Mouse (Mus musculus): ENCODE results near the gene Pcgf2. TPM values are rescaled to one million over a fixed set of nuclear protein-coding genes. Genes with fewer than 3 reads are reported as not detected.
"Not testable (repeated sequence)": the region's sequence is repeated elsewhere in the genome, so short reads cannot be mapped to it uniquely, and the experiment has no call there.

Pcgf2 gene
- polyA plus RNA-seq, 1 experiment: 65.9 TPM

DNA sequence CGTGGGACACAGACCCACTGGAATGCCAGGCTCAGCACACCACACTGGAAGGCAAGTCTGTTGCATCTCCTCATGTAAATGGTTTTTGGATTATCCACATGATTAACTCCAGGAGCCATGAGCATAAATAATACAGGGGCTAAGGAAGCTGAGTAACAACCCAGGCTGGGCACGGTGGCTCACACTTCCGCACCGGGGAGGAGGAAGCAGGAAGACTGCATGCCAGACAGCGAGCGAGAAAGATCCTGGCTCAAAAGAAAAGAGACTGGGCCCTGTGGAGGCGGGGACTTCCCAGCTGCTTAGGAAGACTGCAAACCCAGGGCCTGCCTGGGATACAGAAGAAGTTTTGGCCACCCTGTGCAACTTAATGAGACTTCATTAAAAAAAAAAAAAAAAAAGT, 39.9 kb upstream of the Pcgf2 start:
- no peak for DNase-seq
- 27% methylated on average over 7 of the region's 7 CpGs for WGBS
- no peak for TF ChIP-seq POLR2A (IDR thresholded peaks at IDR 0.05; ENCODE audit: borderline replicate concordance, extremely low read depth, low read depth, low read length)
- no peak for TF ChIP-seq CTCF (IDR thresholded peaks at IDR 0.05; ENCODE audit: insufficient read depth, low read length)
- H3K4me1 ChIP-seq (ENCODE audit: control insufficient read depth, insufficient read depth, low read length): peaks cover 10% of the 10 kb centered on the region
- peak overlapping the region; percentile 20 for H3K4me3 ChIP-seq (replicated peaks; ENCODE audit: extremely low read depth, low read depth, low read length)

DNA sequence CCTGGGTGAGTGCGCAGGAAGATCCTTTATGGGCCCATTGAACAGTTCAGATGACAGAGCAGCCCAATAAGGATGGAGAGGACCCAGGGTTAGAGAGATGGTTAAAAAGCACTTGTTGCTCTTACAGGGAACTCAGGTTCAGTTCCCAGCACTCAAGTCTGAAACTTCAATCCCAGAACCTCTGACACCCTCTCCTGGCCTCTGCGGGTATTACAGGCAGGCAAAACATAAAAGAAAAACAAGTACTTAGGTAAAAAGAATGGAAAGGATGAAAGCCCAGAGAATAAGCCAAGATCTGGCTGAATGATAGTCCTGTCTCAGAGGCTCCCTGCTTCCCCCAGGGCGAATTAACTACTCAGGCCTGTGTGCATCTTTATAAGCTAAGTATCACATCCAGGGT, 38.9 kb upstream of the Pcgf2 start:
- TF ChIP-seq POLR2A (IDR thresholded peaks at IDR 0.05; ENCODE audit: borderline replicate concordance, extremely low read depth, low read depth, low read length): no peak
- peak; percentile 10; the same call in 1 of the 2 replicates for TF ChIP-seq CTCF (IDR thresholded peaks at IDR 0.05; ENCODE audit: insufficient read depth, low read length)
- Histone ChIP-seq H3K4me1 (ENCODE audit: control insufficient read depth, insufficient read depth, low read length) (peaks cover 10% of the 10 kb centered on the region), H3K4me3 (replicated peaks; ENCODE audit: extremely low read depth, low read depth, low read length) (no peak overlapping the region)
- no peak for DNase-seq
- 96% methylated on average over 3 of the region's 3 CpGs for WGBS

DNA sequence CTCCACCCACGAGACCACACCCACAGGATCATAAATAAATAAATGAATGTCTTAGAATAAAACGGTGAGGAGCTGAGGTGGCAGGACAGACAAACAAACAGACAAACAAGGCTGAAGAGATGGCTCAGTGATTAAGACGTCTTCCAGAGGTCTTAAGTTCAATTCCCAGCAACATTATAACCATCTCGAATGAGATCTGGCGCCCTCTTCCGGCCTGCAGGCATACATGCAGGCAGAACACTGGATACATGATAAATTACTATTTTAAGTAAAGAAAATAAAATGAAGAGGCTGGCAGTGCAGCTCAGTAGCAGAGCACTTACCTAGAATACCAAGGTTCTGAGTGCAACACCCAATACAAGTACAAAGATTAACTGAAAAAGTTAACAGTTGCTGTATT, 38.4 kb upstream of the Pcgf2 start:
- Histone ChIP-seq H3K4me3 (replicated peaks; ENCODE audit: extremely low read depth, low read depth, low read length) (no peak overlapping the region), H3K4me1 (ENCODE audit: control insufficient read depth, insufficient read depth, low read length) (peaks cover 9% of the 10 kb centered on the region)
- no peak for DNase-seq
- TF ChIP-seq CTCF (IDR thresholded peaks at IDR 0.05; ENCODE audit: insufficient read depth, low read length) (peak; percentile 49), POLR2A (IDR thresholded peaks at IDR 0.05; ENCODE audit: borderline replicate concordance, extremely low read depth, low read depth, low read length) (no peak)
- WGBS: 51% methylated on average over 6 of the region's 6 CpGs

DNA sequence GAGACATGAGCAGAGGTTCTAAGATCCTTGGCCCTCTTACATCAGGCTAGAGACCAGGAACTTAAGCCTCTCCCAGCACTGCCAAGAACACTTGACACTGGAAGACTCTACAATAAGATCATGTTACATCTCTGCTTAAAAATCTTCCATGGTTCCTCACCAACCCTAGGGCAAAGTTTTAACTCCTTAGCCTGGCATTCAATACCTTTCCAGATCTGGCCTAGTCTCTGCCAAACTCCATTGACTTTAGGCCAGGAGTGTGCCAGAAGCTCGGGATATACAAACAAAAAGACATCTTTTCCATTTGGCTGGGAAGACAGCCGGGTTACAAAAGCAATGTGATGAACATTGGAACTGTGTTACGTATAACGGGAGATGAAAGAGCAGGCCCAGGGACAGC, 37.3 kb upstream of the Pcgf2 start:
- no peak for TF ChIP-seq POLR2A (IDR thresholded peaks at IDR 0.05; ENCODE audit: borderline replicate concordance, extremely low read depth, low read depth, low read length)
- TF ChIP-seq CTCF (IDR thresholded peaks at IDR 0.05; ENCODE audit: insufficient read depth, low read length): no peak
- H3K4me1 ChIP-seq (ENCODE audit: control insufficient read depth, insufficient read depth, low read length): peaks cover 9% of the 10 kb centered on the region
- 55% methylated on average over 4 of the region's 4 CpGs for WGBS
- DNase-seq: no peak
- H3K4me3 ChIP-seq (replicated peaks; ENCODE audit: extremely low read depth, low read depth, low read length): no peak overlapping the region

DNA sequence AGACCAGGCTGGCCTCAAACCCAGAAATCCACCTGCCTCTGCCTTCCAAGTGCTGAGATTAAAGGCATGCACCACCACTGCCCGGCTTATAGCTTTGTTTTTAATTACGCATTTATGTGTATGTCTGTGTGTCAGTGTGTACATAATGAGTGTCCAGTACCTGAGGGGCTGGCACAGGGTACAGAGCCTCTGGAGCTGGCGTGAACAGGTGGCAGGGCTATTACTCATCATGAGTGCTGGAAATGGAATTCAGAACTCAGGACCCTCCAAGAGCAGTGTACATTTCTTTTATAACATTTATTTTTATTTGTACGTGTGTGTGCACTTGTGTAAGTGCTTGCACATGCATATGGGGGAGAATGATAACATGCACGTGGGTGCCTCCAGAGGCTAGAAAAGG, 36.3 kb upstream of the Pcgf2 start:
- no peak overlapping the region for H3K4me3 ChIP-seq (replicated peaks; ENCODE audit: extremely low read depth, low read depth, low read length)
- DNase-seq: no peak
- H3K4me1 ChIP-seq (ENCODE audit: control insufficient read depth, insufficient read depth, low read length): peaks cover 9% of the 10 kb centered on the region
- TF ChIP-seq POLR2A (IDR thresholded peaks at IDR 0.05; ENCODE audit: borderline replicate concordance, extremely low read depth, low read depth, low read length) (no peak), CTCF (IDR thresholded peaks at IDR 0.05; ENCODE audit: insufficient read depth, low read length) (no peak)
- 86% methylated on average over 5 of the region's 5 CpGs for WGBS

DNA sequence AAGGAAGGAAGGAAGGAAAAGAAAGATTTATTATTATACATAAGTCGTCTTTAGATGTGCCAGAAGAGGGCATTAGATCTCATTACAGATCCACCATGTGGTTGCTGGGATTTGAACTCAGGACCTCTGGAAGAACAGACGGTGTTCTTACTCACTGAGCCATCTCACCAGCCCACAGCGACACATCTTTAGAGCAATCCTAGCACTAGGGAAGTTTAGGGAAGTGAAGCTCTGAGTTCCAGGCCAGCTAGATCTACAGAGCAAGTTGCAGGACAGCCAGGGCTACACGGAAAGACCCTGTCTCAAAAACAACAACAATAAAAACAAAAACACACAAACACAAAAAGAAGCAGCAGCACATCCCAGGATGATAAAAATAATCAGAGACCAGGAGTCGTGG, 34.5 kb upstream of the Pcgf2 start:
- not testable (repeated sequence) for H3K4me1 ChIP-seq (ENCODE audit: control insufficient read depth, insufficient read depth, low read length); H3K4me3 ChIP-seq (replicated peaks; ENCODE audit: extremely low read depth, low read depth, low read length); DNase-seq
- 75% methylated on average over 5 of the region's 5 CpGs for WGBS

DNA sequence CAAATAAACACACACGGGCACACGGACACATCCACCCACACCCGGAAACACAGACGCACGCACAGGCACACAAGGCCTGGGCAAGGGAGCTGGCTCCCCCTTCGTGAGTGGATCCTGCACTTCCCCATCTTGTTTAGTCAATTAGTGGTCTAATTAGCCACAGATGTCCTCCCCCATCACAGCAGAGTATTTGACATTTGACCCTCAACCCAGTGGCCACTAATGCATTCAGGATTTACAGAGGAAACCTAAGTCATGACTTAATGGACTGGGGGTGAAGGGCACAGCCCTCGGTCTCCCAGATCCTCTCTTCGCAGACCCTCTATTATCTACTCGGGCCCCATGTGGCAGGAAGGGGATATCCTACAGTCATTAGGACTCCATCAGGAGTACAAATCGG, 33.4 kb upstream of the Pcgf2 start:
- TF ChIP-seq CTCF (IDR thresholded peaks at IDR 0.05; ENCODE audit: insufficient read depth, low read length) (no peak), POLR2A (IDR thresholded peaks at IDR 0.05; ENCODE audit: borderline replicate concordance, extremely low read depth, low read depth, low read length) (no peak)
- H3K4me1 ChIP-seq (ENCODE audit: control insufficient read depth, insufficient read depth, low read length): peaks cover 5% of the 10 kb centered on the region; the same call in 1 of the 2 replicates
- no peak overlapping the region for H3K4me3 ChIP-seq (replicated peaks; ENCODE audit: extremely low read depth, low read depth, low read length)
- WGBS: 38% methylated on average over 10 of the region's 10 CpGs
- DNase-seq: no peak

DNA sequence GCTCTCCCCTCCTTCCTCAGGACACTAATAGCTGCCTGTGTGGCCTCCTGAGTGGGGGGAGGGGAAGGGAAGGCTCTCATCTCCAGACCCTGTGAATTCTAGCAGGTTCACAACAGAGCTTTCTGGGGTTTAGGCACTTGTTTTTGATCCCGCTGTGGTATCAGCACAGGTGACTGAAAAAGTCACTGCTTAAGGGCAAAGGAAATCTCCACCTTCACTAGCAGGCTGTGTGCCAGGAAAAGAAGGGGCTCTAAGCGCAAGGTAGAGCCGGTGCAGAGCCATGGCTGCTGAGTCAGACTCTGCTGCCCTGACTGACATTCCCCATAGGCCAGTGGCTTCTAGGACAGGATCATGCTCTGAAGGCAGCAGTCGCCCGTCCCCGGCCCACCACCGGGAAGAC, 28.4 kb upstream of the Pcgf2 start:
- TF ChIP-seq POLR2A (IDR thresholded peaks at IDR 0.05; ENCODE audit: borderline replicate concordance, extremely low read depth, low read depth, low read length) (no peak), CTCF (IDR thresholded peaks at IDR 0.05; ENCODE audit: insufficient read depth, low read length) (no peak)
- 78% methylated on average over 7 of the region's 7 CpGs for WGBS
- no peak for DNase-seq
- Histone ChIP-seq H3K4me3 (replicated peaks; ENCODE audit: extremely low read depth, low read depth, low read length) (no peak overlapping the region), H3K4me1 (ENCODE audit: control insufficient read depth, insufficient read depth, low read length) (peaks cover 4% of the 10 kb centered on the region; the same call in 1 of the 2 replicates)

DNA sequence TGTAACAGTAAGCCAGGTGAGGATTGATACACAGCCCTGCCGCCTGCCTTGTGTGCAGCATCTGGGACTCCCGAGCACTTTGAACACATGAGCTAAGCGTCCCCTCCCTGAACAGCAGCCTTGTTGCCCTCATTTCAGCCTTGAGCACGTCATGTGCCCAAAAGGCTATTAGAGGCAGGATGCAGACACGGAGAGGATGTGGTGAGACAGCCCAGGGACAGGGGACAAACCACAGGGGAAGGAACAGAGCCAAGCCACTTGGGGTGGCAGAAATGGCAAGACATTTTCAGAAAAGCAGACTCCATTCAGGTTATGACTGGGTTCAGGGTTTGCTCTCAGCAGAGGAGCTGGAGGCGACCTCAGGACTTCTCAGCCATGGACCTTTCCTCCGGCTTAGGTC, 28.0 kb upstream of the Pcgf2 start:
- Histone ChIP-seq H3K4me3 (replicated peaks; ENCODE audit: extremely low read depth, low read depth, low read length) (no peak overlapping the region), H3K4me1 (ENCODE audit: control insufficient read depth, insufficient read depth, low read length) (no peaks in the 10 kb centered on the region)
- no peak for TF ChIP-seq POLR2A (IDR thresholded peaks at IDR 0.05; ENCODE audit: borderline replicate concordance, extremely low read depth, low read depth, low read length)
- TF ChIP-seq CTCF (IDR thresholded peaks at IDR 0.05; ENCODE audit: insufficient read depth, low read length): no peak
- DNase-seq: no peak
- WGBS: 69% methylated on average over 7 of the region's 7 CpGs

DNA sequence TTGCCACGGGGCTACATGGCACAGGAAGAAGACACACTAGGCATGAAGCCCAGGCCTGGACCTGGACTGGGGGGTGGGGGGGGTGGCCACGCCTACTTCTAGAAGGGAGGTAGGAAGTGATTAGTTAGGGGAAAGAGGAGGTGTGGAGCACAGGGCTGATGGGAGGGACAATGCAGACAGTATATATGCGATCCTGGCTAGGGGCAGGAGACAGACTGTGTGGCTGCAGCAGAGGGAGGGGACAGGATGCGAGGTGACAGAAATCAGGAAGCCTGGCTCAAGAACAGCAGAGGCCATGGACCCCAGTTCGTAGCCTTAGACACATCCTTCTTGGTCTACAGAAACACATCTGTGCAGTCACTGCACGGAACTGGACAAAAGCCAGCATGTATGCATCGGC, 23.4 kb upstream of the Pcgf2 start:
- WGBS: 53% methylated on average over 7 of the region's 7 CpGs
- no peak for DNase-seq

DNA sequence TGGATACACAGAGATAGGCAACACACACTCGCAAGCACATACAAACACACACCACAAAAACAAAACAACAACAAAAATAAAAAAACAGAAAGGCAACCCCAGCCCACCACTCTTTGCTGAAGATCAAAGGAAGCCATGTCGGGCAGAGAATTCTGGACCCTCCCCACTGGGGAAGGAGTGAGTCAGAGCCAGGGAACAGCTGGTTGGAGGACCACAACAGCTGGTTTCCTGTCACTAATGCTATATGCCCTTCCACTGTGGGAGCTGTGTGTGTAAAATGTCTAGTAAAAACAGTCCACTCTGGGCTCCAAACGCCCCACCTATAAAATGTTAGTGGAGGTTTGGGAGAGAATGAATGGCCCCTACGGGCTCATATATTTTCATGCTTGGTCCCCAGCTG, 21.0 kb upstream of the Pcgf2 start:
- DNase-seq: no peak
- WGBS: 90% methylated on average over 4 of the region's 4 CpGs
- TF ChIP-seq POLR2A (IDR thresholded peaks at IDR 0.05; ENCODE audit: borderline replicate concordance, extremely low read depth, low read depth, low read length): no peak
- TF ChIP-seq CTCF (IDR thresholded peaks at IDR 0.05; ENCODE audit: insufficient read depth, low read length): no peak
- no peaks in the 10 kb centered on the region for H3K4me1 ChIP-seq (ENCODE audit: control insufficient read depth, insufficient read depth, low read length)
- H3K4me3 ChIP-seq (replicated peaks; ENCODE audit: extremely low read depth, low read depth, low read length): no peak overlapping the region

More for the DNA sequence above, 23.4 kb upstream of the Pcgf2 start:
- Histone ChIP-seq H3K4me3 (replicated peaks; ENCODE audit: extremely low read depth, low read depth, low read length) (no peak overlapping the region), H3K4me1 (ENCODE audit: control insufficient read depth, insufficient read depth, low read length) (no peaks in the 10 kb centered on the region)
- TF ChIP-seq CTCF (IDR thresholded peaks at IDR 0.05; ENCODE audit: insufficient read depth, low read length) (no peak), POLR2A (IDR thresholded peaks at IDR 0.05; ENCODE audit: borderline replicate concordance, extremely low read depth, low read depth, low read length) (no peak)
